Mouse (Mus musculus) naive thymus-derived CD4-positive, alpha-beta T cell, adult 2 months (primary cell): ENCODE data around the gene Anxa9.
"Not testable (repeated sequence)": the region's sequence is repeated elsewhere in the genome, so short reads cannot be mapped to it uniquely, and the experiment has no call there.

Experiments
- DNase-seq: peaks from one replicate; pipeline ENCODE4 v3.0.0-alpha.2; 2011; ENCODE audit warnings: low read depth

Anxa9 gene

DNA sequence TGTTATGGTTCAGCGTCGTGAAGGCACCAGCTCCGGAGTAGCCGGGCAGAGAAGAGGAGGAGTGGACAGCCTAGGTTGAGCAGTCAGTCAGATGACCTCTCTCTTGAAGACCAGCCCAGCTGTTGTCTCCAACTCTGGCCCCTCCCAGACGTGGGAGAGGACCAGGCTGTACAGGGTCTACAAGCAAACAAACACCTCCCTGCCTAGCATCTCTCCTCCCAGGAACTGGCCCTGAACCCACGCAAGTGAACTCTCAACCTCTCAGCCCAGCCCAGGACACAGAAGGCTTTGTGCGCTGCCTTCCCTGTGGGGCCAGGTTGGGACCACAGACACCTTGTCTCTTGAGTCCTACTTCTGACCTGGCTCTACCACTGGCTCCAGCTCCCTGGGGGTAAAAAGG, at the start of gene Anxa9:
Anxa9 (minus strand) TSS at position 77 of the 400 bp plus-strand sequence.
- DNase-seq = no peak

DNA sequence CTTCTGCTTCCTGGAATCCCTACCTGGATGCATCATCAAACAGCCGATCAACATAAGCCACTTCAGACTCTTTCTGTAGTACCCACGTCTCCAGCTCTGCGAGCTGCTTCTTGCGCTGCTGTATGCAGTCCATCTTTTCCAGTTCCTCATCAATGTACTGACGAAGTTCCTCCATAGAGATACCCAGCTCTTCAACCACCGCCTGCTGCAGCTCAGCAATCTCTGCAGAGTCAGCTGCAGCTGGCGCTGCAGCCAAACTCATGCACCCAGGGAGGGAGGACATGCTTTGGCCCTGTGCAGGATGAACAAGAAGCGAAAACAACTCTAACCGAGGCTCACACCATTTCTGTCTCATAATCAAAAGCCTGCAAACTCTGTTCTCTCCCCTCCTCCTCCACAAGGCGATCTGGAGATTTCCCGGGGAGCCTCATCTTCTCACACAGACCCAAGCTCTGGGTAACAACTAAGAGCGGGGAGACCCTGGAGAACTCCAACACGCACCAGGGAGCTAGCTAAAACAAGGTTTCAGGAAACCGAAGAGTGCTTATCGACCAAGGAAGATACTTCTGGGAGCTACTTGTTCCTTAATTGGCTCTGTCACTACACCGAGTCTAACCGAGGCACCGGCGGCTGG, 49.1 kb upstream of the Anxa9 start:
- DNase-seq = not testable (repeated sequence)

DNA sequence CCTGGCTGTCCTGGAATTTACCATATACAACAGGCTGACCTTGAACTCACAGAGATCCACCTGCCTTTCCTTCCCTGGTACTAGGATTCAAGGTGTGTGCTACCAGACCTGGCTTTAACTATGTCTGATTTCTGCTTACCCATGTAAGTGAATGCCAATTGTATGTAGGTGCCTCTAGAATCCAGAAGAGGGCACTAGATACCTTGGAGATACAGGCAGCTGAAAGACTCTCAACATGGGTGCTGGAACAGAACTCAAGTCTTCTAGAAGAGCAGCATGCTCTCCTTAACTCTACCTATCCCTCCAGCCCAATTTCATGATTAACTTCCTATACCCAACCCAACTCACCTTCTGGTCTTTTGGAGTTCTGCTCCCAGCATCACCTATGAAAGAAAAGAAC, 42.5 kb upstream of the Anxa9 start:
- DNase-seq = peak; percentile 73

DNA sequence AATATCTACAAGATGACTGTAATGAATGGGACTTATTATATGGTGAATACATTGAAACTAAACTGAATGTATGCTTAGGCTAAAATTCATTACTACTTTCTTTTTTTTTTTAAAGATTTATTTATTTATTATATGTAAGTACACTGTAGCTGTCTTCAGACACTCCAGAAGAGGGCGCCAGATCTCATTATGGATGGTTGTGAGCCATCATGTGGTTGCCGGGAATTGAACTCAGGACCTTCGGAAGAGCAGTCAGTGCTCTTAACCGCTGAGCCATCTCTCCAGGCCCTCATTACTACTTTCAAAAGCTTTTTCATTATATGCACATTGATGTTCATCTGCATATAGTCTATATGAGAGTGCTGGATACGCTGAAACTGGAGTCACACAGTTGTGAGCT, 41.4 kb upstream of the Anxa9 start:
- DNase-seq = not testable (repeated sequence)

DNA sequence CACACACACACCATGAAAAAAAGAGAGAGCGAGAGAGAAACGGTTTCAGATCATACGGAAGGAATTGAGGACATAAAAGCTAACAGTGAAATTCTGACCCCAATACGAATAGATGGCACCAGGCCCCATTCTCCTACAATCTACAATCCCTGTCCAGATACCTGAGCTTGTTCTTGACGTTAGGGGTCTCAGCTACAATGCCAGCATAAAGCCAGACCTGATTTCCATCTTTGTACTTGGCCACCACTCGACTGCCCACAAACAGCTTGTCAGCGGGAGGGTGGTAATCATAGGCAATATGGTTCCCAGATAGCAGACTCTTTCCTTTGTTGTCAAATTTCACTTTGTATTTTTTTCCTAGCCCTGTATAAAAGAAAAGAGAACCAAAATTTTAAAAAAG, 39.5 kb upstream of the Anxa9 start:
- no peak for DNase-seq

DNA sequence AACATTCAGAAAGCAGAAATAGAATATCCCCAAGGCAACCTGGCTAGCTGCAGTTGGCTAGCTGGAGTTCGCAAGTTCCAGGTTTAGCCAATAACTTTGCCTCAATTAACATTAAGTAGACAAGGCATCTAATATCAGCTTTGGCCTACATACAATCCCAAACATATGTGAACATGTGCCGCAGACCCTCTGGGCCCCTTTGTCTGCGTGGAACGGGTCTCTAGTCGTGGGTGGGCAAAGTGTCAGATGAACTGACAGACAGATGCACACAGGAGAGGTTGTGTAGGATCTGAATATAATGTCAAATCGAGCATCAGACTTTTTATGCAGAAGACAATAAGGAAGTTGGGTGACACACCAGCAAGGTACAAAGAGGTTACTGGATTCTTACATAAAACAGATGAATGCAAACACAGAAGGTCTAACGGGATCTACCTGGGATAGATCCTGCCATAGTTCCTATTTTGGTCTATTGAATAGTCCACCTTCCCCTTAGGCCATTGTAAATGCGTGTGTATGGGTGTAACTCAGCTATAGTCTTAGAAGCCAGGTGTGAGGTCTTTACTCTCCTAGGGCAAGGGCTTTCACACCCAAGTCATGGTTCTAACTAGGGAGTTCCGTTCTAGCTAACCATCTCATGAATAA, 36.5 kb upstream of the Anxa9 start:
- not testable (repeated sequence) for DNase-seq

DNA sequence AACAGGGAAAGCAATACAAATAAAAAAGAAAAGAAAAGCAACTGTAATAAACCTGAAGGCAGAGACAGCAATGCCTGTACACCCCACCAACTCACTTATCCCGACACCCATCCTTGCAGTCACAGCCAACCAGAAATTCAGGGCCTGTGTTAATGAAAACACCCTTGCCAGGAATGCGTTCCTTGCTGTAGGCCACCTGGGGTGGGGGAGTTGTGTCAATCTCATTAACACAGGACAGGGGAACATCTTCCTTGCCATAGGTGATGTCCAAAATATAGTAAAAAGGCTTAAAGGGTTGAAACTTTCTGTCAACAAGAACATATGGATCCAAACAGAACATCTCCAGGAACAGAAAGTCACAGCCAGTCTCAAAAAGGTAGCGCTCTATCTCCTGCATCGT, 31.3 kb upstream of the Anxa9 start:
- DNase-seq = no peak

DNA sequence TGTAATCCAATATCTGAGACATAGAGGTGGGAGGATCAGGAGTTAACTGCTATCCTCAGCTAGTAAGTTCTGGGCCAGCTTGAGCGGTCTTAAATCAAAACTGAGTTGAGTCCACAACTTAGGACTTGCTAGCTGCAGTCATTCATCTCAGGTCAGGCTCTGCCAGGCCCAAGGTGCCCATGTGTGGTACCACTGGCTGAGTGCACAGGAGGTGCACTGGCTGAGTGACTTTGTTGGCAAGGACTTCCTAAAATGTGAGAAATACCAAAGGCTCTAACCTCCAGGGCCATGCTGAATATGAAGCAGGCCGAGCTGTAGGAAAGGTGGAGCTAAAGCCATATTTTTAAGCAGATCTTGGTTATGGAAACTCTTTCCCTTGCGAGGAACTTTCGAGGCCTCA, 30.4 kb upstream of the Anxa9 start:
- DNase-seq = no peak

DNA sequence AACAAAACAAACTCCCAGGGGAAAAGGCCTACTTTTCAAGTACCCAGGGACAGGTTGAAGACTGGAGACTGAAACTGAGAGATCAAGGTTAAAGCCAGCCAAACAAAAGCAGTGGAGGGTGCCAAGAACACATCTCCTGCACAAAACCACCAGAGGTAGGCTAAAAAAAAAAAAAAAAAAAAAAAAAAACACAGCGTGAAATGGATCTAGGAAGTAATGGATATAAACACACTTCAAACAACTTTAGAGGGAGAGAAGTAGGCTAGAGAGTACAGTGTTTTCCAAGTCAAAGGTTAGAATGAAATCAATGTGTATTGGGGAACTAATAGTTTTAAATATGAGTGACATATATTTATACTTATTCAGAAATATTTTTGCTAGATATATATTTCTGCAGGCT, 24.6 kb upstream of the Anxa9 start:
- DNase-seq = no peak

DNA sequence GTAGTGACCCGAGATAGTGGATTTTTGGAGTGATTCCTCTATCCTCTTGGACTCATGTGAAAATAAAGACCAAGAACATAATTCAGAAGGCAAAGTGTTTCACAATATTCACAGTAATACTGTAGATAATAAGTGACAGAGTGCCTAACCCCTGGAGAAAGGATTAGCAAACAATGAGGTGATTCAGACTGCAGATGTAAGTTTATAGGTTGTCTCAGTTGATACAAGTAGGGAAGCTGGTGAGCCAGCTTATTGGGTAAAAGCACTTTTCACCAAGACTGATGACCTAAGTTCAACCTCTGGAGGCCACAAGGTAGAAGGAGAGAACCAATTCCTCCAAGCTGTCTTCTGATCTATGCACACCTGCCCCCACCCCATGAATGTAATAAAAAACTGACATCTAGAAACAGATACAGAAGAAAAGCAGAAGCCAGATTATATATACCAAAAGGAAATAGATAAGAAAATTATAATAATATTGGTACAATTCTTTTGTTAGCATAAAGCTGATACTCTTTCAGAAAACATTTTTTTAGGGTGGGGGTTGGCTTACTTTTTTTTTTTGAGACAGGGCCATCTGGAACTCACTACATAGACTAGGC, 21.9 kb upstream of the Anxa9 start:
- no peak for DNase-seq

DNA sequence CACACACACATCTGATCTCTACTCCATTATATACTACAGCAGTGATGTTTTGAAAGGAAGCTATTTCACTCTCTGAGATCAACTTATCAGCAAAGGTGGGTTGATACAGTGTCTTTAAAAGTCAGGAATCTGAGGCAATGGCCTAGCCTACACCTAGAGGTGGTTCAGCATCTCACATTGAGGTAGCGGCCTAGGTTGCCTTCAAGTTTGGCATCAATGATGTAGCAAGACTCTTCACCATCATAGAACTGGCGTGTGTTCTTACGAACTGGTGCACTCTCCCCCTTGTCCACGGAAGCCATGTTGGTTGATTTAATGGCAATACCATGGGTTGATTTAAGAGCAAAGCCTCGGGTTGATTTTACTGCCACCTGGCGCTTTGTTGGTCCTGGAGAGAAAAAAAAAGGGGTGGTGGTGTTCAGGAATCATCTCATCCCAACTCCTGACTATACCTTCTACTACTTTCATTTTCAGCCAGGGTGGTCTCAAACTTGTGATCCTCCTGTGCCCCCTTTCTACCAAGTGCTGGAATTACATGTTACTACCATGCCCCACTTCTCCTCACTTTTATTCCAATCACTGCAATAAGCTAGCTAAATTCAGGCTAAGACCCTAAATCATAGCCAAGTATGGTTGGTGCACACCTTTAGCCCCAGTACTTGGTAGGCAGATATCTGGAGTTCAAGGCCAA, 17.6 kb upstream of the Anxa9 start:
- DNase-seq = no peak

DNA sequence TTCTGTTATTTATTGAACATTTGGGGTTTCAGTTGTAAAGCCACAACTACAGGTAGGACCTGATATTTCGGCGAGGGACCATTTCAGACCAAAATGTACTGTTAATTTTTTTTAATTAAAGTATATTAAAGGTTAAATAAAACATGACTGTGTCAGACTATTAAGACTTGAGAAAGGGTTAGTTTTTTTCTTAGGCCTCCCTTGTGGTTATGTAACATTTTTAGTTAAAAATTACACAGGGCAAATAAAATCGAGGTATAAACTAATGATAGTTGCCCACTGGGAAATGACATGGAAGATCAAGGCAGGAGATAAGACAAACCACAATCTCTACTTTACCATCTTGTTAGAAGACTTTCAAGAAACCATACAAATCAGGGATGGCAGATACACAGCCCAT, 16.5 kb upstream of the Anxa9 start:
- no peak for DNase-seq

DNA sequence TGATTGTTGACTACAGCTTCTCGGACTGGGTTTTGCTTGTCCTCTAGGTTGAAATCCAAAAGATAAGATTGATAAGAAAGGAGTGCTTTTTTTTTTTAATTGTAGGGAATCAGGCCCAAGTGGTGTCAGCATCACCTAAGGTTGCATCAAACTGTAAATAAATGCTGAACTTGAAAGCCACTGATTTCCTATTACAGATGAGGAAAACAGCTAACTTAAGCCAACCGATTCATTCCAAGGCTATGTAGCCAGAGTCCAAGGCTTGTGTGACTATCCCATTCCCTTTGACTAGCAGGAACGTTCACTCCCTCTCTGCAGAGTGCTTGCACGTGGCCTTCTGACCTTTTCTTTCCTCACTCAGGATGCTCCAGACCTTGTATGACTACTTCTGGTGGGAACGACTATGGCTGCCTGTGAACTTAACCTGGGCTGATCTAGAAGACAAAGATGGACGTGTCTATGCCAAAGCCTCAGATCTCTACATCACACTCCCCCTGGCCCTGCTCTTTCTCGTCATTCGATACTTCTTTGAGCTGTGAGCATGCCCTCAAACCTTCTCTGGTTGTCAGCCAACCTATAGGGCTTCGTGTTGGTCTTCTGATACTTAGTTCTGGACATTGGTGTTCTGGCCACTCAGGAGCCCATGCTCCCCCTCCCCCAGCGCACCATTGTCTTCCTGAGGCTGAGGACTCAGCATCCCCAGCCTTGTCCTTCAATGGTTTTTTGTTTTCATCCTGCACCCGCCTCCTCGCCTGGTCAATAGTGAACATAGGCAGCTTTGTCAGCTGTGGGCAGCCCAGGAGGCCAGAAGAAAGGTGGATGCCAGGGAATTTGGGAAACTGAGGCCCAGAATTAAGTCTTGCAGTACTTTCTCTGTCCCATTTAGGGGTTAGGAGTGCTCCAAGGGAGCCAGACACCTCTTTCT, 13.0 kb upstream of the Anxa9 start:
- DNase-seq = no peak

DNA sequence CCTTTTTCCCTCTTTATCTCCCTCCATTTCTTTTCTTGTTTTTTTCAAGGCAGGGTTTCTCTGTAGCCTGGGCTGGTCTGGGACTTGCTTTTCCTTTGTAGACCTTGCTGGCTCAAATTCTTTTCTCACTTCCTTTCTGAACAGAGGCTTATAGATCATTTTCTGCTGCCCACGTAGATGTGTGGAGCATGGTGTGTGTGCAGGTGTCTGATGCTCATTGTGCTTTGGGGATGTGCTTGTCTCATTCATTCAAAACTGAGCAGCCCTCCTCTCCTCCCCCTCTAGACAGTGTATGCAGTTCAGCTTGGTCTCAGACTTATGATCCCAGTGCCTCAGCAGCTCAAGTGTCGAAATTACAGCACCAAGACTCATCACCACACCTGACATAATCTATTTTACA, 12.1 kb upstream of the Anxa9 start:
- DNase-seq = no peak

DNA sequence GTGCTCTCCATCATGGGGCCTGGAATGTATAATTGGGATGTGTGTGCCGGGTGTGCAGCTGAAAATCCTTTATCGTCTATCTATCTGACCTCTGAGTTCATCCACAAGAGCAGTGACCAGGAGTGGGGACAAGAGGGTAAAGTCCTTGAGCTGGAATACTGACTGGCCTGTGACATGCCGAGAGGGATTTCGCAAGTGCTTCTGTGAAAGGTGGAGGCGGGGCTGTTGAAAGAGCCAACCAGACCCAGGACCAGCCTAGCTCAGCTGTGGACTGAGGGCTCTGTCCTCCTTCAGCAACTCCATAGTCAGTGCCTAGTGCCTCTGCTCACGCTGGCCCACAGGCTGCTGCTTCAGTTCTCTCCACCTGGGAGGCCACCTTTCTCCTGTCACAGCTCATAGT, 11.6 kb upstream of the Anxa9 start:
- no peak for DNase-seq

DNA sequence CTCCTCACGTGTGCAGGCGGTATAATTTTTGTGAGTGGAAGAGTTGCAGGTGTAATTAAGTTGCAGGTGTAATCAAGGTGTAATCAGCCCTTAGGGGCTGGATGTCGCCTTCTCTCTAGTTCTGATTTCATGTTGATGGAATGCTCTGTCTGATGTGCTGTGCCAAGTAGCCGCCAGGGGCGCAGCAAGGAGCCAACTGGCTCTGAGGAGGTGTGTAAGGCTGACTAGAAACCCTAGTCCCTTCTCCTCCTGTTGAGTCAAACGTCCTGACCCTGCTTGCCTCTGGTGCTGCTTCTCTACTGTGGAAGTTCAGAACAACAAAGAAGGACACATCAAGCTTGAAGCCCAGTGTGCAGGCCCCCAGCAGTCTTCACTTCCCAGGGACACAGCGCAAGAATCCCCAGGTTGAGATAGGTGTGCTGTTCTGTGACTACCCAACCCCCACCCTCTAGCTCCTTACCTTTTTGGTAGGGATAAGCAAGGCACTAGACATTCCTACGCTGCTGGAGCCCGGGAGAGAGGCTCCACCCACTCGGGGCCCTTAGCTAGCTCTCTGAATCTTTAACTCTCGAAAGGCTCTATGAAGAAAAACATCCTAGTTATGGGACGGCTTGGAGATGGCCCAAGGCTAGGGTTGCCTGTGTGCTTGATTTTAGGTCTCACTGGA, 10.6 kb upstream of the Anxa9 start:
- DNase-seq = peak; percentile 72

DNA sequence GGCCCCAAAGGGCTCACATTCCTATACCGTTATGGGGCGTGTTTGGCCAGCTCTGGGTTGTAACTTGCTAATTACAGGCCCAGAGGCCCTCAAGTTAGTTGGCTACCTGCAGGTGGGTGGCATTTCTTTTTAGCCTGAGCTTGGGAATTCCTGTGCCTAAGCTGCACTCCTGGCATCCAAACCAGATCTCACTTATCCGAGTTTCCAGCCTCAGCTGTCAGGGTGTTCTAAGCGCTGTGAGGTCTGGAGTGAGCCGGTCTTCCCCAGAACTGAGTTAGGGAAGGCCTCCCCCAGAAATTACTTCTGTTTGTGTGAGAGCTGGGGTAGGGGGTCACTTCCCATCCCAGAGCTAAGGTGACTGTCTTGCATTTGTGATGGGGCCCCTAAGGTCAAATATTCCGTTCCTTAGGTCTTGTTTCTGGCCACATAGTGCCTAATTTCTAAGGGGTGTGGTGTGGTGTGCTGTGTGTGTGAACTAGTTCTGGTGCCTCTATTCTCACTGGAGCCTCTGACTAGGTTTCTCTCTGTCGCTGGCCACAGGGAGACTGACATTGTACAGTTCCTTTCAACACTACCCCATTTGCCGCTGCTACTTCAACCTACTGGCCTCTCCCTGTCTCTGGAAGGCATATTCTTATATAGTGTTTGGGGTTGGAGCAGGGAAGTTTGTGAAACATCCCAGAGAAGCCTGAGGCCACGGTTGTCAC, 9.0 kb upstream of the Anxa9 start:
- no peak for DNase-seq

DNA sequence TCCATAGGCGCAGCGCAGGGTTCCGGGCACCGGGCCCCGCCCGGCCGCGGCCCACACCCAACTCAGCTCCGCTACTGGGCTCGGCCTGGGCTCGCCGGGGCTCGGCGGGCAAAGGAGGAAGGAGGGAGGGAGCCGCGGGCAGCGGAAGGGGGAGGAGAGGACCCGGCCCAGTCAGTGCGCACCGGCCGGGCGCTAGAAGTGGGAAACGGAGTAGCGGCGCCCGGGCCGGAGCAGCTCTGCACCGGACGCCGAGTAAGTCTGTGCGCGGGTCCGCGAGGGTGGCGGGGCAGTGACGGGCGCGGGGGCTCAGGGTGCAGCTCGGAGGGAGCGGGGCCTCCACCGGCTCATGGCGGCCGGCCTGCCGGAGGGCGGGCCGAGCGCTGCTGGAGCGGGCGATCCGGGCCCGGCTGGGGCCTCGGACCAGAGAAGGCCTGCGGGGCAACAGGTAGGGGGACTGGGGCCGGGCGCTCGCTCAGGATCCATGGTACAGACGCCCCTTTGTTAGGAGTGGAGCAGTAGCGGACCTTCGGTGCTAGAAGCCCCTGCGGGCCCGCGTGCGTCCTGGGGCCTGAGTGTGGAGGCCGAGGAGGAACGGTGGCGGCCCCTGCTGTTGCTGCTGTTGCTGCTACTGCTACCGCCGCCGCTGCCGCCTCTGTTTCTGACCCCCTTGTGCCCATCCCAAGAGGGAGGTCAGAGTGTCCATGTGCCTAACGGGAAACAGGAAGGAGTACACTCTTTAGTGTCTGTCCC, 8.3 kb upstream of the Anxa9 start:
- DNase-seq = peak; percentile 88

DNA sequence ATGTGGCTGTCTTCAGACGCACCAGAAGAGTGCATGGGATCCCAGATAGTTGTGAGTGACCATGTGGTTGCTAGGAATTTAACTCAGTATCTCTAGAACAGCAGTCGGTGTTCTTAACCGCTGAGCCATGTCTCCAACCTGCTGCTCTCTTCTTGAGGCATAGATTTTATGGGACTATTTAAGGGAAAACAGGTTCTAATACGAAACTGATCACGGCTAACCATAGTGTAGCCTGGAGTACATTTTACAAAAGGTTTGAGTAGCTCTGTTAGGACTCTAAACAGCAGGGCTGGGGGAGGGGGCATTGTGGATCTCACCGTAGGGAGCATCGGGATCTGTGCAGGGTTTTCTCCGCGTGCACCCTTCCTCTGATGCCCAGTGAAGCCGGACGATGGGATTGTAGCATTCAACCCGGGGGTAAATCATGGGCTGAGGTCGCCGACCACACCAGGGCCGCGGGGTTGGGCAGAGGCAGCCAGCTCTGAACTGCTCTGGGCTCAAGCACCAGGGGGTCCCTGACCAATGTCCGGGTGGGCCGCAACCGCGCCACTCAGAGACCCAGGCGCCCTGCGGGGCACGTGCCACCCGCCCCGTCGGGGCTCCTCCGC, 7.6 kb upstream of the Anxa9 start, which contains the start of gene Cers2:
Cers2 (plus strand) TSS at position 306 of the 608 bp plus-strand sequence.
- peak; percentile 21 for DNase-seq

DNA sequence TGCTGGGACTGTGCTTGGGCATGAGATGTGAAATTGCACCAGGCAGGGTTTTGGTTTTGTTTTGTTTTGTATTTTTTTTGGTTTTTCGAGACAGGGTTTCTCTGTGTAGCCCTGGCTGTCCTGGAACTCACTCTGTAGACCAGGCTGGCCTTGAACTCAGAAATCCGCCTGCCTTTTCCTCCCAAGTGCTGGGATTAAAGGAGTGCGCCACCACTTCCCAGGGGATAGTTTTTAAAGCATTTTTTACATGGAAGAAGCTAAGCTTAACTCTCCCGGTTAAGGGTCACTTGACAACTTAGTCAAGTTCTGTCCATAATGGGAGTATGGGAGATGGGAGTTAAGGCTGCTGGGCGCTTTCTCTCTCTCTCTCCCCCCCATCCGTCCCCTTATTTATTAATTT, 7.1 kb upstream of the Anxa9 start:
- DNase-seq = no peak
